16 mouse cellular contexts compared by ENCODE assay signal in the genomic region with DNA sequence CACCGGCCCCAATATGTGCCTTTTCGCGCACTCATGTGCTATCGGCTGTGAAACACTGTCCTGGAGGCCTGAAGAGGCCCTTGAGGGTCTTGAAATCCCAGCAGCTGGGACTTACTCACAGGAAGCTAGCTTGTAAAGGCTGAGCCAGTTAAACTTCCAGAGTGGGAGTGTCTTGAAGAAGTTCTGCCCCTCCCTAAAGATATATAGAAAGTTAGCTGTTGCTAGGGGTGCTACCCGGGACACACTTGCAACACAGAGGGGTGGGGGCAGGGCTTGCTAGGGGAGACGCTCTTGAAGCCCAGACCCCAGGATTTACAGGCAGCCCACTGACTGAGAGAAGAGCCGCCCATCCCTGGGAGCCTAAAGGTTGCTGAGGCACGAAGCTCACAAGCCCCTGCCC. TPM values are rescaled to one million over a fixed set of nuclear protein-coding genes. Genes with fewer than 3 reads are reported as not detected.
DNase-seq lines count a peak whose midpoint lies in the region; ATAC-seq and TF ChIP-seq lines count a peak whose summit lies in the region.
"Had no signal": no experiment of that assay in that cellular context is flagged by ENCODE, and none has a peak within 500 bp of the region (broad histone marks: within the 10 kb centered on the region; RNA-seq: fewer than 3 reads in every experiment).

No protein-coding gene starts in this region.

- no peak for ATAC-seq in heart, postnatal 0 days (ENCODE audit: insufficient read depth, low read depth)
- no peak for ATAC-seq in liver, embryonic 12.5 days
- no peak for ATAC-seq in forebrain, embryonic 12.5 days (ENCODE audit: low FRiP score)
- ATAC-seq: activated CD4-positive, CD25-positive, alpha-beta regulatory T cell, adult 4 months had no signal

- H3K9me3 ChIP-seq in heart, postnatal 0 days (replicated peaks; ENCODE audit: control insufficient read depth, low read length): no peaks in the 10 kb centered on the region
- H3K9me3 ChIP-seq in ES-Bruce4 (replicated peaks; ENCODE audit: control insufficient read depth, insufficient read depth, low read length, poor library complexity, severe bottlenecking): no peaks in the 10 kb centered on the region
- no peaks in the 10 kb centered on the region for H3K9me3 ChIP-seq in liver, embryonic 12.5 days (replicated peaks)
- no peaks in the 10 kb centered on the region for H3K9me3 ChIP-seq in forebrain, embryonic 12.5 days
- H3K9me3 ChIP-seq: forebrain, embryonic 10.5 days; hindbrain, embryonic 13.5 days had no signal

- peaks cover 25% of the 10 kb centered on the region for H3K4me1 ChIP-seq in heart, postnatal 0 days (ENCODE audit: control insufficient read depth, insufficient read depth)
- peaks cover 3% of the 10 kb centered on the region for H3K4me1 ChIP-seq in ES-Bruce4 (ENCODE audit: control insufficient read depth, insufficient read depth, low read length)
- H3K4me1 ChIP-seq in liver, embryonic 12.5 days: peaks cover 56% of the 10 kb centered on the region
- peaks cover 10% of the 10 kb centered on the region for H3K4me1 ChIP-seq in forebrain, embryonic 12.5 days

- DNase-seq in heart, postnatal 0 days (ENCODE audit: low spot score): no peak
- no peak for DNase-seq in heart, postnatal 25 days (ENCODE audit: low spot score)
- DNase-seq in R1 (ENCODE audit: low read depth, low spot score): peak; percentile 90
- DNase-seq in B cell, adult 2 months: no peak
- DNase-seq in embryo, embryonic 11 days: no peak
- DNase-seq: cerebellum, postnatal 25 days; gastrocnemius, postnatal 36 days; kidney, adult 18-20 months; right cerebral cortex, postnatal 25 days had no signal

- H3K9ac ChIP-seq in heart, postnatal 0 days (replicated peaks; ENCODE audit: low read depth, low read length): no peak overlapping the region
- 0 out of 2 replicates have a peak overlapping the region, but pooled peaks have one; percentile 5 for H3K9ac ChIP-seq in ES-Bruce4 (ENCODE audit: low read depth, poor library complexity, severe bottlenecking)
- peak overlapping the region; percentile 72 for H3K9ac ChIP-seq in liver, embryonic 12.5 days
- H3K9ac ChIP-seq in forebrain, embryonic 12.5 days: no peak overlapping the region
- H3K9ac ChIP-seq: hindbrain, embryonic 13.5 days had no signal

- intact Hi-C loops in heart, postnatal 25 days (cut with DNase I): no loop called here

- no peak overlapping the region for H3K4me2 ChIP-seq in heart, postnatal 0 days (ENCODE audit: low read depth, low read length)
- peak overlapping the region; percentile 71 for H3K4me2 ChIP-seq in liver, embryonic 12.5 days
- H3K4me2 ChIP-seq in forebrain, embryonic 12.5 days: no peak overlapping the region
- H3K4me2 ChIP-seq: hindbrain, embryonic 13.5 days had no signal

- no peak for TF ChIP-seq EP300 in heart, postnatal 0 days (IDR thresholded peaks at IDR 0.05; ENCODE audit: low read depth)
- TF ChIP-seq EP300 in ES-Bruce4 (IDR thresholded peaks at IDR 0.05; ENCODE audit: insufficient read depth, low read depth, low read length): no peak

- no peak overlapping the region for H3K4me3 ChIP-seq in heart, postnatal 0 days (ENCODE audit: low read depth, low read length)
- no peak overlapping the region for H3K4me3 ChIP-seq in ES-Bruce4 (ENCODE audit: low read depth, low read length)
- peak overlapping the region; percentile 14; the same call in 1 of the 2 replicates for H3K4me3 ChIP-seq in liver, embryonic 12.5 days
- H3K4me3 ChIP-seq in forebrain, embryonic 12.5 days (replicated peaks): no peak overlapping the region
- H3K4me3 ChIP-seq: forebrain, embryonic 10.5 days; hindbrain, embryonic 13.5 days; left cerebral cortex, adult 2 months had no signal

- TF ChIP-seq POLR2A in ES-Bruce4 (IDR thresholded peaks at IDR 0.05; ENCODE audit: insufficient read depth, low read length): no peak

- TF ChIP-seq CTCF in heart, postnatal 0 days (IDR thresholded peaks at IDR 0.05; ENCODE audit: low read depth): no peak
- TF ChIP-seq CTCF in ES-Bruce4 (IDR thresholded peaks at IDR 0.05; ENCODE audit: low read depth, low read length): no peak

- 64% methylated on average over 8 of the region's 8 CpGs for WGBS in heart, postnatal 0 days
- WGBS in liver, embryonic 12.5 days (ENCODE audit: insufficient replicate concordance): 43% methylated on average over 8 of the region's 8 CpGs
- 54% methylated on average over 8 of the region's 8 CpGs for WGBS in forebrain, embryonic 12.5 days

- no peaks in the 10 kb centered on the region for H3K36me3 ChIP-seq in heart, postnatal 0 days (replicated peaks; ENCODE audit: control insufficient read depth, insufficient read depth, low read length)
- H3K36me3 ChIP-seq in ES-Bruce4 (ENCODE audit: control insufficient read depth, insufficient read depth, low read length, poor library complexity, severe bottlenecking): no peaks in the 10 kb centered on the region
- no peaks in the 10 kb centered on the region for H3K36me3 ChIP-seq in liver, embryonic 12.5 days
- H3K36me3 ChIP-seq in forebrain, embryonic 12.5 days (replicated peaks): no peaks in the 10 kb centered on the region
- H3K36me3 ChIP-seq: forebrain, embryonic 10.5 days; hindbrain, embryonic 13.5 days had no signal

- peak overlapping the region; percentile 15; the same call in 1 of the 2 replicates for H3K27ac ChIP-seq in heart, postnatal 0 days (ENCODE audit: low read depth)
- no peak overlapping the region for H3K27ac ChIP-seq in ES-Bruce4 (ENCODE audit: insufficient read depth, low read length)
- H3K27ac ChIP-seq in liver, embryonic 12.5 days: peak overlapping the region; percentile 98
- no peak overlapping the region for H3K27ac ChIP-seq in forebrain, embryonic 12.5 days
- H3K27ac ChIP-seq: forebrain, embryonic 10.5 days; hindbrain, embryonic 13.5 days had no signal

- H3K27me3 ChIP-seq in heart, postnatal 0 days (ENCODE audit: control insufficient read depth, insufficient read depth, low read length): no peaks in the 10 kb centered on the region
- no peaks in the 10 kb centered on the region for H3K27me3 ChIP-seq in ES-Bruce4 (ENCODE audit: control insufficient read depth, insufficient read depth, low read length, poor library complexity, severe bottlenecking)
- no peaks in the 10 kb centered on the region for H3K27me3 ChIP-seq in liver, embryonic 12.5 days (replicated peaks)
- H3K27me3 ChIP-seq in forebrain, embryonic 12.5 days: peaks cover 8% of the 10 kb centered on the region; the same call in 1 of the 2 replicates
- H3K27me3 ChIP-seq: hindbrain, embryonic 13.5 days had no signal

RNA-seq across cellular contexts. Expression of gene Clic4, which starts 12.8 kb away (rescaled TPM):
- 239 and 307 TPM in 2 replicates for total RNA-seq in heart, postnatal 0 days (2014; rRNA removed; ENCODE audit: low replicate concordance)
- 213 and 235 TPM in 2 replicates for polyA plus RNA-seq in heart, postnatal 0 days (2015; fragmentation: Nextera tagmentation; extraction: Ambion mirVana)
- total RNA-seq in heart, postnatal 25 days (2021): 100 to 1,000 TPM; 249 to 269 TPM
- polyA plus RNA-seq in ES-Bruce4 (2011; ENCODE audit: insufficient read depth, insufficient read length, low read depth, missing spikeins): 151 TPM in 2 replicates
- 161 and 169 TPM in 2 replicates for polyA plus RNA-seq in liver, embryonic 12.5 days (2016; fragmentation: Nextera tagmentation; extraction: Ambion mirVana)
- polyA plus RNA-seq in forebrain, embryonic 12.5 days (2016; fragmentation: Nextera tagmentation; extraction: Ambion mirVana): 205 and 221 TPM in 2 replicates

Comparison
In these comparisons a context has a peak if more than half of its experiments do, and no peak if none do; other contexts are left out.
1. H3K27ac ChIP-seq: peak in heart, postnatal 0 days (single experiment) and liver, embryonic 12.5 days (single experiment); none in ES-Bruce4 (single experiment) and forebrain, embryonic 12.5 days (single experiment).
2. H3K9ac ChIP-seq: peak in ES-Bruce4 (single experiment) and liver, embryonic 12.5 days (single experiment); none in heart, postnatal 0 days (single experiment) and forebrain, embryonic 12.5 days (single experiment).